In the genomic region with DNA sequence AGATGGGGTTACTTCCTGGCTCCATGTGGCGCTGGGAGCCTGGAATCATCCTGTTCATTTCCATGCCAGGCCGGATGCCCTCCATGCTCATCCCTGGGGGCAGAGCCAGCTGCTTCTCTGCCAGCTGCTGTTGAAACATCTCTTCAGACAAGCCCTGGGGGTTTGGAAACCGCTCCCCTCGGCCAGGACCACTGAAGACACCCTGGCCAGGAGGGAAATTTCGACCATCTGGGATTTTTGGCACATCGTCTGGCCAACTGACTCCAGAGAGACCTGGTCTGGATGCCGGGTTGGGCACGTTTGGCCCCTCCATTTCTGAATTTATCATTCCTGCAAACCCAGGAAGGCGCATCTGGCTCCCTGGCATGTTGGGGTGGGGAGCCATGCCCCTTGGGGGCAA, we compare ENCODE assay signal across 16 mouse cellular contexts. TPM values are rescaled to one million over a fixed set of nuclear protein-coding genes. Genes with fewer than 3 reads are reported as not detected.
DNase-seq lines count a peak whose midpoint lies in the region.
"Had no signal": no experiment of that assay in that cellular context is flagged by ENCODE, and none has a peak within 500 bp of the region (broad histone marks: within the 10 kb centered on the region; RNA-seq: fewer than 3 reads in every experiment).

No protein-coding gene starts in this region.

- intact Hi-C loops in gastrocnemius, postnatal 14 days (cut with DNase I; ENCODE audit: low total_unique reads), result no loop called here
- intact Hi-C loops in left cerebral cortex, postnatal 4 days (cut with DNase I), result no loop called here

- peak; percentile 15 for DNase-seq in gastrocnemius, postnatal 14 days
- DNase-seq in gastrocnemius, adult 18-20 months (ENCODE audit: low spot score), result no peak
- peak; percentile 71 for DNase-seq in left cerebral cortex, postnatal 4 days
- DNase-seq in left cerebral cortex, adult 18-20 months (ENCODE audit: low spot score in 2 of 2), result no peak
- peak; percentile 29 for DNase-seq in brain, adult 2 months (ENCODE audit: low read depth, low spot score)
- DNase-seq in cerebellum, postnatal 14 days, result peak; percentile 64 to 71
- no peak for DNase-seq in urinary bladder, postnatal 25 days (ENCODE audit: low spot score)
- no peak for DNase-seq in right cerebral cortex, postnatal 25 days
- DNase-seq: adrenal gland, postnatal 10 days; embryo, embryonic 11 days; gastrocnemius, postnatal 10 days; heart, adult 11 months; heart, postnatal 36 days; kidney, adult 8-10 months; retina, postnatal 1 day; right cerebral cortex, postnatal 14 days had no signal

RNA-seq across cellular contexts. Expression of a gene that starts 50.8 kb away (rescaled TPM):
- 10 to 100 TPM; 16.3 to 16.9 TPM for total RNA-seq in gastrocnemius, postnatal 14 days (2021)
- total RNA-seq in gastrocnemius, adult 18-20 months (2021), result 10 to 100 TPM; 22.1 to 22.2 TPM
- 10 to 100 TPM; 15.3 to 18.8 TPM for total RNA-seq in left cerebral cortex, postnatal 4 days (2021)
- total RNA-seq in left cerebral cortex, adult 18-20 months (2021), result 10 to 100 TPM; 23.4 to 33.5 TPM

Comparison
In these comparisons a context has a peak if more than half of its experiments do, and no peak if none do; other contexts are left out.
1. DNase-seq: peak in gastrocnemius, postnatal 14 days (single experiment), left cerebral cortex, postnatal 4 days (single experiment), brain, adult 2 months (single experiment) and cerebellum, postnatal 14 days (2 of 2); none in gastrocnemius, adult 18-20 months (single experiment), left cerebral cortex, adult 18-20 months (0 of 2), urinary bladder, postnatal 25 days (single experiment) and right cerebral cortex, postnatal 25 days (single experiment).